13 mouse cellular contexts compared by ENCODE assay signal in genomic region chr6:31053003-31053402, GRCm38 (mm10).
DNase-seq lines count a peak whose midpoint lies in the region; ATAC-seq and TF ChIP-seq lines count a peak whose summit lies in the region.
"Had no signal": no experiment of that assay in that cellular context is flagged by ENCODE, and none has a peak within 500 bp of the region (broad histone marks: within the 10 kb centered on the region; RNA-seq: fewer than 3 reads in every experiment).

No protein-coding gene starts in this region.

- no peak overlapping the region for H3K4me2 ChIP-seq in hindbrain, embryonic 11.5 days (replicated peaks; ENCODE audit: low read depth, low read length)
- H3K4me2 ChIP-seq in hindbrain, embryonic 16.5 days (ENCODE audit: low read length), result no peak overlapping the region
- no peak overlapping the region for H3K4me2 ChIP-seq in embryonic facial prominence, embryonic 14.5 days (ENCODE audit: low read depth, low read length)

- TF ChIP-seq EP300 in MEL (IDR thresholded peaks at IDR 0.05; ENCODE audit: low read depth in 1 of 2, low read length in 2 of 2), result no peak

- H3K4me3 ChIP-seq in hindbrain, embryonic 11.5 days (ENCODE audit: low read depth, low read length), result no peak overlapping the region
- H3K4me3 ChIP-seq in hindbrain, embryonic 16.5 days (ENCODE audit: low read length), result no peak overlapping the region
- no peak overlapping the region for H3K4me3 ChIP-seq in C2C12 (ENCODE audit: insufficient read depth, poor library complexity, severe bottlenecking)
- H3K4me3 ChIP-seq in MEL (ENCODE audit: control insufficient read depth in 1 of 2, insufficient read depth in 1 of 2, low read depth in 2 of 2, low read length in 2 of 2), result no peak overlapping the region
- no peak overlapping the region for H3K4me3 ChIP-seq in embryonic facial prominence, embryonic 14.5 days (ENCODE audit: low read depth, low read length)

- no peaks in the 10 kb centered on the region for H3K9me3 ChIP-seq in hindbrain, embryonic 11.5 days (ENCODE audit: control insufficient read depth, low read length)
- H3K9me3 ChIP-seq in hindbrain, embryonic 16.5 days (ENCODE audit: control insufficient read depth, low read length), result no peaks in the 10 kb centered on the region
- H3K9me3 ChIP-seq in MEL (replicated peaks; ENCODE audit: insufficient read depth, low read length), result no peaks in the 10 kb centered on the region
- H3K9me3 ChIP-seq in embryonic facial prominence, embryonic 14.5 days (ENCODE audit: control insufficient read depth, low read length), result no peaks in the 10 kb centered on the region

- TF ChIP-seq CTCF in C2C12 (IDR thresholded peaks at IDR 0.05; ENCODE audit: control insufficient read depth, insufficient read depth, insufficient read length), result no peak
- no peak for TF ChIP-seq CTCF in MEL (IDR thresholded peaks at IDR 0.05 in 2 of 3, conservative IDR thresholded peaks at IDR 0.05 in 1 of 3; ENCODE audit: control insufficient read depth in 1 of 3, insufficient read depth in 1 of 3, low read depth in 2 of 3, low read length in 3 of 3, poor library complexity in 1 of 3, severe bottlenecking in 1 of 3)

- no peaks in the 10 kb centered on the region for H3K79me2 ChIP-seq in C2C12 (ENCODE audit: control insufficient read depth, insufficient read depth)
- no peaks in the 10 kb centered on the region for H3K79me2 ChIP-seq in MEL (ENCODE audit: control insufficient read depth, insufficient read depth, low read length, poor library complexity)

- no peaks in the 10 kb centered on the region for H3K36me3 ChIP-seq in hindbrain, embryonic 11.5 days (ENCODE audit: control insufficient read depth, insufficient read depth, low read length)
- no peaks in the 10 kb centered on the region for H3K36me3 ChIP-seq in hindbrain, embryonic 16.5 days (ENCODE audit: control insufficient read depth, insufficient read depth, low read length)
- H3K36me3 ChIP-seq in C2C12 (ENCODE audit: control insufficient read depth, insufficient read depth), result peaks cover 40% of the 10 kb centered on the region
- H3K36me3 ChIP-seq in MEL (ENCODE audit: control insufficient read depth in 1 of 2, insufficient read depth in 2 of 2, low read length in 2 of 2), result no peaks in the 10 kb centered on the region
- no peaks in the 10 kb centered on the region for H3K36me3 ChIP-seq in embryonic facial prominence, embryonic 14.5 days (ENCODE audit: control insufficient read depth, insufficient read depth, low read length)

- ATAC-seq in hindbrain, embryonic 11.5 days (ENCODE audit: low FRiP score), result no peak
- ATAC-seq in hindbrain, embryonic 16.5 days, result no peak
- no peak for ATAC-seq in embryonic facial prominence, embryonic 14.5 days (ENCODE audit: low read depth)
- ATAC-seq: activated CD4-positive, CD25-positive, alpha-beta regulatory T cell, adult 4 months; intestine, postnatal 0 days; midbrain, embryonic 16.5 days had no signal

- peak; percentile 41 for DNase-seq in hindbrain, embryonic 11.5 days (ENCODE audit: low spot score)
- peak; percentile 37 for DNase-seq in MEL (ENCODE audit: low read depth, low spot score)
- peak; percentile 70 for DNase-seq in embryonic facial prominence, embryonic 14.5 days (ENCODE audit: low spot score)
- no peak for DNase-seq in cerebellum, adult 11-12 months
- DNase-seq in right cerebral cortex, adult 2 months (ENCODE audit: low spot score in 2 of 2), result no peak
- no peak for DNase-seq in ovary, postnatal 14 days (ENCODE audit: low spot score)
- DNase-seq: left cerebral cortex, postnatal 4 days; lung, postnatal 14 days had no signal

- no peaks in the 10 kb centered on the region for H3K79me3 ChIP-seq in C2C12 (ENCODE audit: low read depth)

- no peaks in the 10 kb centered on the region for H3K27me3 ChIP-seq in hindbrain, embryonic 11.5 days (ENCODE audit: control insufficient read depth, insufficient read depth, low read length)
- no peaks in the 10 kb centered on the region for H3K27me3 ChIP-seq in hindbrain, embryonic 16.5 days (replicated peaks; ENCODE audit: control insufficient read depth, insufficient read depth, low read length)
- H3K27me3 ChIP-seq in C2C12 (ENCODE audit: control insufficient read depth, insufficient read depth, insufficient read length), result no peaks in the 10 kb centered on the region
- H3K27me3 ChIP-seq in MEL (ENCODE audit: control insufficient read depth in 1 of 2, insufficient read depth in 2 of 2, low read length in 2 of 2), result peaks cover 0 to 2% of the 10 kb centered on the region in 2 experiments; a peak in 2 of 4 replicates
- H3K27me3 ChIP-seq in embryonic facial prominence, embryonic 14.5 days (replicated peaks; ENCODE audit: control insufficient read depth, insufficient read depth, low read length), result no peaks in the 10 kb centered on the region

- H3K9ac ChIP-seq in hindbrain, embryonic 11.5 days (ENCODE audit: low read depth, low read length), result no peak overlapping the region
- no peak overlapping the region for H3K9ac ChIP-seq in hindbrain, embryonic 16.5 days (ENCODE audit: low read depth, low read length)
- no peak overlapping the region for H3K9ac ChIP-seq in MEL (ENCODE audit: control insufficient read depth, low read depth, low read length, poor library complexity, severe bottlenecking)
- no peak overlapping the region for H3K9ac ChIP-seq in embryonic facial prominence, embryonic 14.5 days (ENCODE audit: low read depth, low read length)

- TF ChIP-seq RAD21 in MEL (IDR thresholded peaks at IDR 0.05; ENCODE audit: low read depth, low read length), result no peak

- WGBS in hindbrain, embryonic 11.5 days, result 14% methylated on average over 8 of the region's 8 CpGs
- WGBS in hindbrain, embryonic 16.5 days, result 16% methylated on average over 8 of the region's 8 CpGs
- WGBS in embryonic facial prominence, embryonic 14.5 days, result 11% methylated on average over 8 of the region's 8 CpGs

- no peak overlapping the region for H3ac ChIP-seq in C2C12 (ENCODE audit: control insufficient read depth, insufficient read length, low read depth)

- TF ChIP-seq POLR2A in MEL (IDR thresholded peaks at IDR 0.05; ENCODE audit: control insufficient read depth in 1 of 2, insufficient read depth in 1 of 2, low read depth in 1 of 2, low read length in 2 of 2, poor library complexity in 1 of 2), result no peak

- no peak overlapping the region for H3K27ac ChIP-seq in hindbrain, embryonic 11.5 days (ENCODE audit: low read depth, low read length)
- H3K27ac ChIP-seq in hindbrain, embryonic 16.5 days (ENCODE audit: low read depth, low read length), result no peak overlapping the region
- H3K27ac ChIP-seq in MEL (ENCODE audit: control insufficient read depth, low read depth, low read length), result no peak overlapping the region
- H3K27ac ChIP-seq in embryonic facial prominence, embryonic 14.5 days (replicated peaks; ENCODE audit: low read depth, low read length), result no peak overlapping the region

- H3K4me1 ChIP-seq in hindbrain, embryonic 11.5 days (replicated peaks; ENCODE audit: control insufficient read depth, insufficient read depth, low read length), result no peaks in the 10 kb centered on the region
- peaks cover 4% of the 10 kb centered on the region; the same call in 1 of the 2 replicates for H3K4me1 ChIP-seq in hindbrain, embryonic 16.5 days (ENCODE audit: control insufficient read depth, insufficient read depth, low read depth, low read length)
- no peaks in the 10 kb centered on the region for H3K4me1 ChIP-seq in MEL (ENCODE audit: control insufficient read depth in 1 of 2, insufficient read depth in 2 of 2, low read length in 2 of 2)
- no peaks in the 10 kb centered on the region for H3K4me1 ChIP-seq in embryonic facial prominence, embryonic 14.5 days (ENCODE audit: control insufficient read depth, insufficient read depth, low read length)

TF ChIP-seq in C2C12, 6 proteins besides CTCF, POLR2A, EP300 and RAD21:
- TF ChIP-seq CEBPB (IDR thresholded peaks at IDR 0.05; ENCODE audit: low read depth) (no peak), USF1 (IDR thresholded peaks at IDR 0.05; ENCODE audit: low read depth) (peak; percentile 66), MYOG (IDR thresholded peaks at IDR 0.05; ENCODE audit: control insufficient read depth, extremely low read depth, insufficient read length) (no peak), MAX (IDR thresholded peaks at IDR 0.05) (peak; percentile 72), MYOD1 (IDR thresholded peaks at IDR 0.05; ENCODE audit: control insufficient read depth, insufficient read length, low read depth) (no peak), FOSL1 (IDR thresholded peaks at IDR 0.05; ENCODE audit: insufficient read depth, low read length, poor library complexity, severe bottlenecking) (no peak)

TF ChIP-seq in MEL, 35 proteins besides CTCF, POLR2A, EP300 and RAD21:
- no peak for TF ChIP-seq GABPA (IDR thresholded peaks at IDR 0.05; ENCODE audit: low read depth, low read length)
- TF ChIP-seq NRF1 (IDR thresholded peaks at IDR 0.05; ENCODE audit: insufficient read depth, low read depth, low read length, poor library complexity, severe bottlenecking), result no peak
- TF ChIP-seq ZKSCAN1 (IDR thresholded peaks at IDR 0.05; ENCODE audit: low read depth, low read length), result no peak
- no peak for TF ChIP-seq TAL1 (IDR thresholded peaks at IDR 0.05; ENCODE audit: low read length)
- no peak for TF ChIP-seq UBTF (IDR thresholded peaks at IDR 0.05; ENCODE audit: borderline replicate concordance, insufficient read depth, low read depth, low read length)
- no peak for TF ChIP-seq TBP (IDR thresholded peaks at IDR 0.05; ENCODE audit: low read depth, low read length)
- TF ChIP-seq MYC (IDR thresholded peaks at IDR 0.05; ENCODE audit: low read depth, low read length), result no peak
- TF ChIP-seq KAT2A (conservative IDR thresholded peaks at IDR 0.05; ENCODE audit: low read depth, low read length), result no peak
- TF ChIP-seq SMC3 (IDR thresholded peaks at IDR 0.05; ENCODE audit: low read depth, low read length), result no peak
- TF ChIP-seq E2F4 (IDR thresholded peaks at IDR 0.05; ENCODE audit: borderline replicate concordance, low read depth, low read length), result no peak
- TF ChIP-seq USF2 (IDR thresholded peaks at IDR 0.05; ENCODE audit: borderline replicate concordance in 1 of 2, insufficient read depth in 1 of 2, low read depth in 1 of 2, low read length in 2 of 2), result no peak
- TF ChIP-seq POLR2AphosphoS5 (IDR thresholded peaks at IDR 0.05; ENCODE audit: borderline replicate concordance, low read depth, low read length), result no peak
- TF ChIP-seq ZMIZ1 (IDR thresholded peaks at IDR 0.05; ENCODE audit: low read depth, low read length), result no peak
- TF ChIP-seq POLR2AphosphoS2 (IDR thresholded peaks at IDR 0.05; ENCODE audit: low read length), result no peak
- no peak for TF ChIP-seq HCFC1 (IDR thresholded peaks at IDR 0.05; ENCODE audit: low read depth, low read length)
- no peak for TF ChIP-seq MEF2A (IDR thresholded peaks at IDR 0.05; ENCODE audit: extremely low read depth, insufficient replicate concordance, low read depth, low read length, poor library complexity, severe bottlenecking)
- no peak for TF ChIP-seq MYB (IDR thresholded peaks at IDR 0.05; ENCODE audit: low read depth, low read length)
- TF ChIP-seq MAZ (IDR thresholded peaks at IDR 0.05; ENCODE audit: low read depth, low read length), result no peak
- TF ChIP-seq ZC3H11A (IDR thresholded peaks at IDR 0.05; ENCODE audit: low read depth, low read length), result no peak

Comparison
In these comparisons a context has a peak if more than half of its experiments do, and no peak if none do; other contexts are left out.
1. DNase-seq: peak in hindbrain, embryonic 11.5 days (single experiment), MEL (single experiment) and embryonic facial prominence, embryonic 14.5 days (single experiment); none in cerebellum, adult 11-12 months (single experiment), right cerebral cortex, adult 2 months (0 of 2) and ovary, postnatal 14 days (single experiment).